Mouse (Mus musculus): ENCODE data around the gene Ceacam19. TPM values are rescaled to one million over a fixed set of nuclear protein-coding genes. Genes with fewer than 3 reads are reported as not detected.

The Ceacam19 gene
- polyA plus RNA-seq, 1 experiment from 2014 or later = 0.04 TPM

GRCm38 (mm10) chr7:19871943-19872601 lies 15.7 kb downstream of the Ceacam19 start:
- H3K4me1 ChIP-seq (ENCODE audit: insufficient read depth, low read depth, low read length) = no peaks in the 10 kb centered on the region
- H3K27me3 ChIP-seq (replicated peaks; ENCODE audit: insufficient read depth, low read length) = no peaks in the 10 kb centered on the region
- DNase-seq (ENCODE audit: low spot score) (peak; percentile 31), ATAC-seq (no peak)
- H3K4me2 ChIP-seq (replicated peaks; ENCODE audit: low read depth, low read length) = no peak overlapping the region
- H3K9me3 ChIP-seq (ENCODE audit: low read length) = no peaks in the 10 kb centered on the region
- WGBS = 27% methylated on average over 5 of the region's 5 CpGs
- no peak overlapping the region for H3K9ac ChIP-seq (replicated peaks; ENCODE audit: low read depth)
- H3K27ac ChIP-seq (ENCODE audit: low read length) = no peak overlapping the region
- TF ChIP-seq EP300 (IDR thresholded peaks at IDR 0.05) = no peak
- peak; percentile 72 for TF ChIP-seq CTCF (IDR thresholded peaks at IDR 0.05)
- no peak overlapping the region for H3K4me3 ChIP-seq (ENCODE audit: low read depth, low read length)
- no peaks in the 10 kb centered on the region for H3K36me3 ChIP-seq (ENCODE audit: insufficient read depth, low read length)

GRCm38 (mm10) chr7:19871137-19871621 lies 16.6 kb downstream of the Ceacam19 start:
- peak; percentile 51 for DNase-seq (ENCODE audit: low spot score)
- 42% methylated on average over 10 of the region's 10 CpGs for WGBS

GRCm38 (mm10) chr7:19867751-19868399 lies 19.9 kb downstream of the Ceacam19 start:
- DNase-seq (ENCODE audit: low spot score) = no peak
- no peak overlapping the region for H3K27ac ChIP-seq (ENCODE audit: low read length)
- no peak for ATAC-seq
- WGBS = 57% methylated on average over 16 of the region's 16 CpGs
- TF ChIP-seq CTCF (IDR thresholded peaks at IDR 0.05) (no peak), EP300 (IDR thresholded peaks at IDR 0.05) (no peak)
- no peaks in the 10 kb centered on the region for H3K9me3 ChIP-seq (ENCODE audit: low read length)
- no peaks in the 10 kb centered on the region for H3K27me3 ChIP-seq (replicated peaks; ENCODE audit: insufficient read depth, low read length)
- no peak overlapping the region for H3K4me3 ChIP-seq (ENCODE audit: low read depth, low read length)
- no peaks in the 10 kb centered on the region for H3K4me1 ChIP-seq (ENCODE audit: insufficient read depth, low read depth, low read length)
- no peak overlapping the region for H3K4me2 ChIP-seq (replicated peaks; ENCODE audit: low read depth, low read length)
- H3K36me3 ChIP-seq (ENCODE audit: insufficient read depth, low read length) = no peaks in the 10 kb centered on the region
- H3K9ac ChIP-seq (replicated peaks; ENCODE audit: low read depth) = no peak overlapping the region

More at GRCm38 (mm10) chr7:19871137-19871621, 16.6 kb downstream of the Ceacam19 start:
- TF ChIP-seq EP300 (IDR thresholded peaks at IDR 0.05) (peak; percentile 53; the same call in 1 of the 2 replicates), CTCF (IDR thresholded peaks at IDR 0.05) (no peak)
- Histone ChIP-seq H3K4me1 (ENCODE audit: insufficient read depth, low read depth, low read length) (no peaks in the 10 kb centered on the region), H3K36me3 (ENCODE audit: insufficient read depth, low read length) (no peaks in the 10 kb centered on the region), H3K4me2 (replicated peaks; ENCODE audit: low read depth, low read length) (peak overlapping the region; percentile 11; the same call in 1 of the 2 replicates), H3K9me3 (ENCODE audit: low read length) (no peaks in the 10 kb centered on the region), H3K9ac (replicated peaks; ENCODE audit: low read depth) (no peak overlapping the region), H3K27me3 (replicated peaks; ENCODE audit: insufficient read depth, low read length) (no peaks in the 10 kb centered on the region), H3K27ac (ENCODE audit: low read length) (no peak overlapping the region), H3K4me3 (ENCODE audit: low read depth, low read length) (no peak overlapping the region)
- ATAC-seq = peak; percentile 66

GRCm38 (mm10) chr7:19866490-19866889 lies 21.3 kb downstream of the Ceacam19 start:
- H3K27me3 ChIP-seq (replicated peaks; ENCODE audit: insufficient read depth, low read length) = no peaks in the 10 kb centered on the region
- no peak overlapping the region for H3K4me2 ChIP-seq (replicated peaks; ENCODE audit: low read depth, low read length)
- H3K27ac ChIP-seq (ENCODE audit: low read length) = no peak overlapping the region
- H3K36me3 ChIP-seq (ENCODE audit: insufficient read depth, low read length) = no peaks in the 10 kb centered on the region
- H3K9ac ChIP-seq (replicated peaks; ENCODE audit: low read depth) = no peak overlapping the region
- no peak for TF ChIP-seq EP300 (IDR thresholded peaks at IDR 0.05)
- TF ChIP-seq CTCF (IDR thresholded peaks at IDR 0.05) = no peak
- DNase-seq (ENCODE audit: low spot score) (no peak), ATAC-seq (no peak)
- no peaks in the 10 kb centered on the region for H3K9me3 ChIP-seq (ENCODE audit: low read length)
- no peak overlapping the region for H3K4me3 ChIP-seq (ENCODE audit: low read depth, low read length)
- WGBS = 80% methylated on average over 6 of the region's 6 CpGs
- H3K4me1 ChIP-seq (ENCODE audit: insufficient read depth, low read depth, low read length) = no peaks in the 10 kb centered on the region

- H3K9me3 ChIP-seq (ENCODE audit: low read length) = no peaks in the 10 kb centered on the region
- WGBS = 63% methylated on average over 8 of the region's 8 CpGs
These were observed 22.3 kb downstream of the Ceacam19 start for GRCm38 (mm10) chr7:19865246-19866036.

DNA sequence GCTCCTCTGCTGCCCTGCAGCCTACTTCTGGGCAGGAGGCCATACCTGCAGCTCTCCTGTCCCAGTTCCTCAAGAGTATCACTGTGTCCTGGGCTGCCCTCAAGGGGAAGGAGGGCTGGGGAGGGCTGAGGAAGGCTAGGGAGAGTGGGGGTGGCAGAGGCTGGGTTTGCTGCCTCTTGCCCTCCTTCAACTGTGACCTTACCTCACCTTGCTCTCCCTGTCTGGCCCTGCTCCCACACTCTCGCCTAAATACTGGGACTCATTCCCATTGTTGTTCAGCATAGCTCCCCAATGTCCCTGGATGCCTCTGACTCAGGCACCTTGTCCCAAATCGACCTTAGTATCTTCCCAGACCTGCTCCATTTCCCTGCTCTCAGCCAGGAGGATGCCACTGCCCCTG lies 23.5 kb downstream of the Ceacam19 start:
- Histone ChIP-seq H3K27me3 (replicated peaks; ENCODE audit: insufficient read depth, low read length) (no peaks in the 10 kb centered on the region), H3K27ac (ENCODE audit: low read length) (no peak overlapping the region), H3K9ac (replicated peaks; ENCODE audit: low read depth) (no peak overlapping the region), H3K4me1 (ENCODE audit: insufficient read depth, low read depth, low read length) (no peaks in the 10 kb centered on the region), H3K4me3 (ENCODE audit: low read depth, low read length) (no peak overlapping the region), H3K9me3 (ENCODE audit: low read length) (no peaks in the 10 kb centered on the region), H3K4me2 (replicated peaks; ENCODE audit: low read depth, low read length) (no peak overlapping the region), H3K36me3 (ENCODE audit: insufficient read depth, low read length) (no peaks in the 10 kb centered on the region)
- TF ChIP-seq EP300 (IDR thresholded peaks at IDR 0.05) = no peak
- 30% methylated on average over 2 of the region's 2 CpGs for WGBS
- ATAC-seq (no peak), DNase-seq (ENCODE audit: low spot score) (no peak)

More at GRCm38 (mm10) chr7:19865246-19866036, 22.3 kb downstream of the Ceacam19 start:
- Histone ChIP-seq H3K4me3 (ENCODE audit: low read depth, low read length) (no peak overlapping the region), H3K9ac (replicated peaks; ENCODE audit: low read depth) (no peak overlapping the region), H3K27me3 (replicated peaks; ENCODE audit: insufficient read depth, low read length) (no peaks in the 10 kb centered on the region), H3K4me2 (replicated peaks; ENCODE audit: low read depth, low read length) (no peak overlapping the region), H3K27ac (ENCODE audit: low read length) (no peak overlapping the region), H3K4me1 (ENCODE audit: insufficient read depth, low read depth, low read length) (no peaks in the 10 kb centered on the region), H3K36me3 (ENCODE audit: insufficient read depth, low read length) (no peaks in the 10 kb centered on the region)
- TF ChIP-seq EP300 (IDR thresholded peaks at IDR 0.05) (no peak), CTCF (IDR thresholded peaks at IDR 0.05) (no peak)
- DNase-seq (ENCODE audit: low spot score) (no peak), ATAC-seq (no peak)
